Mouse (Mus musculus): Measurements from ENCODE around the gene Gm20388. TPM values are rescaled to one million over a fixed set of nuclear protein-coding genes. Genes with fewer than 3 reads are reported as not detected.

Gm20388 gene
- polyA plus RNA-seq, 1 experiment from 2014 or later = 1.7 TPM

- H3K36me3 ChIP-seq = no peaks in the 10 kb centered on the region
- 85% methylated on average over 21 of the region's 21 CpGs for WGBS
- no peak overlapping the region for H3K27ac ChIP-seq
- H3K27me3 ChIP-seq (ENCODE audit: insufficient read depth, poor library complexity, severe bottlenecking) = no peaks in the 10 kb centered on the region
- DNase-seq (ENCODE audit: low spot score) = no peak
- no peak overlapping the region for H3K4me3 ChIP-seq
- peaks cover 17% of the 10 kb centered on the region for H3K4me1 ChIP-seq (replicated peaks)
- no peaks in the 10 kb centered on the region for H3K9me3 ChIP-seq
Observed at GRCm38 (mm10) chr8:124080467-124081326, 4170.1 kb downstream of the Gm20388 start.

- Histone ChIP-seq H3K4me3 (no peak overlapping the region), H3K4me1 (replicated peaks) (0 out of 2 replicates have a peak, but pooled peaks cover 7% of the 10 kb centered on the region), H3K27ac (no peak overlapping the region), H3K27me3 (ENCODE audit: insufficient read depth, poor library complexity, severe bottlenecking) (no peaks in the 10 kb centered on the region), H3K9me3 (no peaks in the 10 kb centered on the region), H3K36me3 (no peaks in the 10 kb centered on the region)
- no peak for DNase-seq (ENCODE audit: low spot score)
- WGBS = 94% methylated on average over 8 of the region's 8 CpGs
Observed at GRCm38 (mm10) chr8:124082616-124083015, 4172.0 kb downstream of the Gm20388 start.

- DNase-seq (ENCODE audit: low spot score) = no peak
- Histone ChIP-seq H3K27me3 (ENCODE audit: insufficient read depth, poor library complexity, severe bottlenecking) (no peaks in the 10 kb centered on the region), H3K9me3 (no peaks in the 10 kb centered on the region), H3K4me3 (no peak overlapping the region), H3K4me1 (replicated peaks) (peaks cover 14% of the 10 kb centered on the region; the same call in 1 of the 2 replicates), H3K36me3 (no peaks in the 10 kb centered on the region), H3K27ac (no peak overlapping the region)
- 83% methylated on average over 7 of the region's 7 CpGs for WGBS
Observed at GRCm38 (mm10) chr8:124083611-124084010, 4173.0 kb downstream of the Gm20388 start.

- WGBS = 73% methylated on average over 4 of the region's 4 CpGs
- no peak for DNase-seq (ENCODE audit: low spot score)
Observed at GRCm38 (mm10) chr8:124085668-124086067, 4175.0 kb downstream of the Gm20388 start.

GRCm38 (mm10) chr8:124088092-124088613 is 4177.5 kb downstream of the Gm20388 start:
- 39% methylated on average over 11 of the region's 11 CpGs for WGBS
- H3K27ac ChIP-seq = peak overlapping the region; percentile 72

More at GRCm38 (mm10) chr8:124085668-124086067, 4175.0 kb downstream of the Gm20388 start:
- no peaks in the 10 kb centered on the region for H3K9me3 ChIP-seq
- peaks cover 7% of the 10 kb centered on the region; the same call in 1 of the 2 replicates for H3K4me1 ChIP-seq (replicated peaks)
- H3K27ac ChIP-seq = no peak overlapping the region
- H3K4me3 ChIP-seq = no peak overlapping the region
- H3K27me3 ChIP-seq (ENCODE audit: insufficient read depth, poor library complexity, severe bottlenecking) = no peaks in the 10 kb centered on the region
- no peaks in the 10 kb centered on the region for H3K36me3 ChIP-seq

GRCm38 (mm10) chr8:124089016-124089415 is 4178.4 kb downstream of the Gm20388 start:
- no peak for DNase-seq (ENCODE audit: low spot score)
- Histone ChIP-seq H3K4me3 (no peak overlapping the region), H3K27ac (no peak overlapping the region), H3K4me1 (replicated peaks) (peaks cover 7% of the 10 kb centered on the region; the same call in 1 of the 2 replicates), H3K27me3 (ENCODE audit: insufficient read depth, poor library complexity, severe bottlenecking) (no peaks in the 10 kb centered on the region), H3K9me3 (no peaks in the 10 kb centered on the region), H3K36me3 (no peaks in the 10 kb centered on the region)
- 81% methylated on average over 5 of the region's 5 CpGs for WGBS

More at GRCm38 (mm10) chr8:124088092-124088613, 4177.5 kb downstream of the Gm20388 start:
- Histone ChIP-seq H3K36me3 (no peaks in the 10 kb centered on the region), H3K27me3 (ENCODE audit: insufficient read depth, poor library complexity, severe bottlenecking) (no peaks in the 10 kb centered on the region), H3K9me3 (no peaks in the 10 kb centered on the region), H3K4me3 (no peak overlapping the region), H3K4me1 (replicated peaks) (peaks cover 7% of the 10 kb centered on the region; the same call in 1 of the 2 replicates)
- no peak for DNase-seq (ENCODE audit: low spot score)

GRCm38 (mm10) chr8:124090473-124090872 is 4179.8 kb downstream of the Gm20388 start:
- no peak overlapping the region for H3K4me3 ChIP-seq
- H3K27me3 ChIP-seq (ENCODE audit: insufficient read depth, poor library complexity, severe bottlenecking) = no peaks in the 10 kb centered on the region
- no peak for DNase-seq (ENCODE audit: low spot score)
- H3K4me1 ChIP-seq (replicated peaks) = peaks cover 7% of the 10 kb centered on the region; the same call in 1 of the 2 replicates
- H3K36me3 ChIP-seq = no peaks in the 10 kb centered on the region
- H3K27ac ChIP-seq = no peak overlapping the region
- H3K9me3 ChIP-seq = no peaks in the 10 kb centered on the region
- WGBS = 90% methylated on average over 5 of the region's 5 CpGs

GRCm38 (mm10) chr8:124098953-124099622 is 4188.4 kb downstream of the Gm20388 start:
- peak; percentile 77 for DNase-seq (ENCODE audit: low spot score)
- Histone ChIP-seq H3K36me3 (no peaks in the 10 kb centered on the region), H3K27me3 (ENCODE audit: insufficient read depth, poor library complexity, severe bottlenecking) (no peaks in the 10 kb centered on the region), H3K27ac (peak overlapping the region; percentile 82), H3K4me1 (replicated peaks) (peaks cover 15% of the 10 kb centered on the region), H3K4me3 (peak overlapping the region; percentile 7; the same call in 1 of the 2 replicates), H3K9me3 (0 out of 2 replicates have a peak, but pooled peaks cover 5% of the 10 kb centered on the region)
- WGBS = 28% methylated on average over 11 of the region's 11 CpGs

GRCm38 (mm10) chr8:124099623-124099965 is 4189.0 kb downstream of the Gm20388 start:
- DNase-seq (ENCODE audit: low spot score) = no peak
- Histone ChIP-seq H3K9me3 (0 out of 2 replicates have a peak, but pooled peaks cover 5% of the 10 kb centered on the region), H3K4me1 (replicated peaks) (peaks cover 15% of the 10 kb centered on the region), H3K27me3 (ENCODE audit: insufficient read depth, poor library complexity, severe bottlenecking) (no peaks in the 10 kb centered on the region), H3K4me3 (peak overlapping the region; percentile 7; the same call in 1 of the 2 replicates), H3K36me3 (no peaks in the 10 kb centered on the region), H3K27ac (peak overlapping the region; percentile 82)
- WGBS = 69% methylated on average over 6 of the region's 6 CpGs

GRCm38 (mm10) chr8:124105869-124106268 is 4195.2 kb downstream of the Gm20388 start:
- 75% methylated on average over 6 of the region's 6 CpGs for WGBS
- H3K9me3 ChIP-seq = no peaks in the 10 kb centered on the region
- H3K27me3 ChIP-seq (ENCODE audit: insufficient read depth, poor library complexity, severe bottlenecking) = no peaks in the 10 kb centered on the region
- H3K4me3 ChIP-seq = no peak overlapping the region
- no peaks in the 10 kb centered on the region for H3K36me3 ChIP-seq
- H3K4me1 ChIP-seq (replicated peaks) = no peaks in the 10 kb centered on the region
- H3K27ac ChIP-seq = no peak overlapping the region
- DNase-seq (ENCODE audit: low spot score) = no peak

- Histone ChIP-seq H3K27ac (0 out of 2 replicates have a peak overlapping the region, but pooled peaks have one; percentile 8), H3K4me3 (no peak overlapping the region), H3K36me3 (no peaks in the 10 kb centered on the region), H3K27me3 (ENCODE audit: insufficient read depth, poor library complexity, severe bottlenecking) (no peaks in the 10 kb centered on the region), H3K9me3 (no peaks in the 10 kb centered on the region), H3K4me1 (replicated peaks) (no peaks in the 10 kb centered on the region)
- 89% methylated on average over 7 of the region's 7 CpGs for WGBS
- no peak for DNase-seq (ENCODE audit: low spot score)
Observed at GRCm38 (mm10) chr8:124106328-124107195, 4195.9 kb downstream of the Gm20388 start.

GRCm38 (mm10) chr8:124113108-124113507 is 4202.5 kb downstream of the Gm20388 start:
- no peak for DNase-seq (ENCODE audit: low spot score)
- 84% methylated on average over 10 of the region's 10 CpGs for WGBS

More at GRCm38 (mm10) chr8:124113108-124113507, 4202.5 kb downstream of the Gm20388 start:
- H3K9me3 ChIP-seq = peaks cover 19% of the 10 kb centered on the region
- H3K4me1 ChIP-seq (replicated peaks) = no peaks in the 10 kb centered on the region
- no peaks in the 10 kb centered on the region for H3K36me3 ChIP-seq
- no peak overlapping the region for H3K27ac ChIP-seq
- no peaks in the 10 kb centered on the region for H3K27me3 ChIP-seq (ENCODE audit: insufficient read depth, poor library complexity, severe bottlenecking)
- H3K4me3 ChIP-seq = no peak overlapping the region

All from hindbrain, embryonic 10.5 days (tissue).